Mouse (Mus musculus): ENCODE data around the gene Serac1.
"Not testable (repeated sequence)": the region's sequence is repeated elsewhere in the genome, so short reads cannot be mapped to it uniquely, and the experiment has no call there.

The Serac1 gene

GRCm38 (mm10) chr17:6063532-6063931 is 16.0 kb downstream of the Serac1 start:
- DNase-seq: no peak

- DNase-seq: no peak
These were observed 16.7 kb downstream of the Serac1 start for GRCm38 (mm10) chr17:6062793-6063192.

- peak; percentile 75 for DNase-seq
These were observed 24.6 kb downstream of the Serac1 start for GRCm38 (mm10) chr17:6054934-6055355.

- no peak for DNase-seq
These were observed 26.7 kb downstream of the Serac1 start for GRCm38 (mm10) chr17:6052801-6053200.

- no peak for DNase-seq
These were observed 42.0 kb downstream of the Serac1 start for GRCm38 (mm10) chr17:6037507-6037906.

- no peak for DNase-seq
These were observed 42.7 kb downstream of the Serac1 start for GRCm38 (mm10) chr17:6036872-6037271.

- DNase-seq: no peak
These were observed 43.1 kb downstream of the Serac1 start for GRCm38 (mm10) chr17:6036458-6036857.

- no peak for DNase-seq
These were observed 43.9 kb downstream of the Serac1 start for GRCm38 (mm10) chr17:6035661-6036060.

GRCm38 (mm10) chr17:6025831-6026230 is 53.7 kb downstream of the Serac1 start:
- no peak for DNase-seq

GRCm38 (mm10) chr17:6021374-6021789 is 58.2 kb downstream of the Serac1 start:
- DNase-seq: not testable (repeated sequence)

- DNase-seq: no peak
These were observed 58.9 kb downstream of the Serac1 start for GRCm38 (mm10) chr17:6020636-6021035.

- peak; percentile 63 for DNase-seq
These were observed 59.8 kb downstream of the Serac1 start for GRCm38 (mm10) chr17:6019776-6020175.

GRCm38 (mm10) chr17:6018348-6018747 is 61.2 kb downstream of the Serac1 start:
- DNase-seq: no peak

GRCm38 (mm10) chr17:6017268-6017667 is 62.3 kb downstream of the Serac1 start:
- DNase-seq: no peak

GRCm38 (mm10) chr17:6016213-6016780 is 63.2 kb downstream of the Serac1 start:
- DNase-seq: peak; percentile 36

GRCm38 (mm10) chr17:6014985-6015384 is 64.6 kb downstream of the Serac1 start:
- DNase-seq: no peak

- no peak for DNase-seq
These were observed 66.5 kb downstream of the Serac1 start for GRCm38 (mm10) chr17:6013079-6013478.

- no peak for DNase-seq
These were observed 69.9 kb downstream of the Serac1 start for GRCm38 (mm10) chr17:6009606-6010005.

GRCm38 (mm10) chr17:6008590-6008989 is 71.0 kb downstream of the Serac1 start:
- no peak for DNase-seq

- no peak for DNase-seq
These were observed 71.6 kb downstream of the Serac1 start for GRCm38 (mm10) chr17:6007902-6008301.

- DNase-seq: no peak
These were observed 72.3 kb downstream of the Serac1 start for GRCm38 (mm10) chr17:6007101-6007780.

- peak; percentile 80 for DNase-seq
These were observed 73.7 kb downstream of the Serac1 start for GRCm38 (mm10) chr17:6005638-6006471.

- no peak for DNase-seq
These were observed 74.3 kb downstream of the Serac1 start for GRCm38 (mm10) chr17:6005246-6005637.

- DNase-seq: no peak
These were observed 75.9 kb downstream of the Serac1 start for GRCm38 (mm10) chr17:6003661-6004060.
